Mouse (Mus musculus) layer of hippocampus, adult 9-11 months (tissue): ENCODE measurements around the gene Cadm1.
A peak's percentile ranks its signal among the peaks of the same experiment; 100 is the strongest.

Source experiments
- DNase-seq: peaks from one replicate; pipeline ENCODE4 v3.0.0; 2022

The Cadm1 gene

GRCm38 (mm10) chr9:47552960-47553575, 23.1 kb downstream of the Cadm1 start:
- DNase-seq: no peak

- DNase-seq: no peak
Measured at GRCm38 (mm10) chr9:47560726-47561125, 30.8 kb downstream of the Cadm1 start.

DNA sequence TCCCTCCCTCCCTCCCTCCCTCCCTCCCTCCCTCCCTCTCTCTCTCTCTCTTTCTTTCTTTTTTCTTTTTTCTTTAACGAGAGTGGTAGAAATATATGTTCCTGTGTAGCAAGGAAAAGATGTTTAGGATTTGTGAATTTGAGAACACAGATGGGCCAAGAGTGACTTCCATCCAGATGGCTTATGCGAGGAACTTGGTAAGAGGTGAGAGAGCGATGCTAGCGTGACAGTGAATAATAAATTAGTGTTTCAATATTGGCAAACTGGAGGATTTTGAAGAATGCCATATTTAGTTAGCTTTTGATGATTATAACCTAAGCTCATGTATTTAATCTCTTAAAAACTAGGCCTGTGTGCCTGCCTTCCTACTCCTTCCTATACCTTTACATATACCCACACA, 31.6 kb downstream of the Cadm1 start:
- DNase-seq: no peak

GRCm38 (mm10) chr9:47565088-47565487, 35.1 kb downstream of the Cadm1 start:
- DNase-seq: no peak

DNA sequence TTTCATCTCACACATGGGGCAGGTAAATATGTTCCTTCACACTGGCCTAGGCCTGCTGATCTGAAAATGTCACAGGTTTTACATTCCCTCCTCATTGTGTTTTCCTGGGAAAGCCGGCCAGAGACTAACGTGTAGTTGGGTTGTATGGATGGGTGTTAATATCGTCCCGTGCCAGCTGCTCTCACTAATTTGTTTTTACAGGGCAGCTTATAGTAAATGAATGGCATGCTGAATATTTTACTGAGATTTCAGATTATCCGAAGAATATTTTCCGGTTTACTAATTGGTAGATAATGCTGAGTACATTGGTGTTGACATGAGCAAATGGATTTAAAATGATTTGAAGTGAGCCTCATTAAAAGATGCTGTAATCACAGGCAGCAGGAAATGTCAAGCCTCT, 37.9 kb downstream of the Cadm1 start:
- DNase-seq: no peak

- DNase-seq: no peak
Measured at GRCm38 (mm10) chr9:47570184-47570583, 40.2 kb downstream of the Cadm1 start.

DNA sequence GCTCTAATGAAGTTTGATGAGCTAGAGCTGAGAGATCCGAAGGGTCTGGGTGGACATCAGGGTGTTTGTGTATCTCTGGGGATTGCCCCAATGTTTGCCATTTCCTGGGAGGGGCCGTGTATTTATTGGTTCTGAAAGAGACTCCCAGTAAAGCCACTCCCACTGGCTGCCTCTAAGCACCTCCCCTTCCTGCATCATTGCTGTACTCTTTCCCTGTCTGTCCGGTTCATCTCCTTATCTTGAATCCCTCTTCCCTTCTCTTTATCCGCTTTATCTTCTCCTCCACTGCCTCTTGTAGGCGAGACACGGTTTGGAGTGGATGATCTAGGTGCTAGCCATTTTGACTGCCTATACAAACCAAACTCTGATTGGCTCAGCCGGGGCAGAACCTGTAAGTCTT, 41.5 kb downstream of the Cadm1 start:
- DNase-seq: no peak

GRCm38 (mm10) chr9:47572132-47572531, 42.2 kb downstream of the Cadm1 start:
- no peak for DNase-seq

DNA sequence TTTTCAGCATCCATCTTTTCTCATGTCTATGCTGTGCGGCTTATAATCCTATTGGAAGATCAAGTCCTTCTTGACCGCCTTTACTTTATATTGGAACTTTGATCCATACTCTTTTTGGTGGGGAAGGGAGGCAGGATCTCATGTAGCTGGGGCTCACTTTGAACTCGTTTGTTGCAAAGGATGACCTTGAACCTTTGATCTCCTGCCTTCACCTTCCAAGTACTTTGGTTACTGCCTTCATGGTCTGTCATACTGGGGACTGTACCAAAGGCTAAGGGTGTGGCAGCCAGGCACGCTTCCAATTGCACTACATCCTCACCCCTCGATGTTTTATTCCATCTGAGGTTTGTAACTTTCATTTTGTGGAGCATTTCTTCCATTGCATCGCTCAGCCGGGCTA, 43.5 kb downstream of the Cadm1 start:
- DNase-seq: no peak

- no peak for DNase-seq
Measured at GRCm38 (mm10) chr9:47574710-47575414, 44.9 kb downstream of the Cadm1 start.

DNA sequence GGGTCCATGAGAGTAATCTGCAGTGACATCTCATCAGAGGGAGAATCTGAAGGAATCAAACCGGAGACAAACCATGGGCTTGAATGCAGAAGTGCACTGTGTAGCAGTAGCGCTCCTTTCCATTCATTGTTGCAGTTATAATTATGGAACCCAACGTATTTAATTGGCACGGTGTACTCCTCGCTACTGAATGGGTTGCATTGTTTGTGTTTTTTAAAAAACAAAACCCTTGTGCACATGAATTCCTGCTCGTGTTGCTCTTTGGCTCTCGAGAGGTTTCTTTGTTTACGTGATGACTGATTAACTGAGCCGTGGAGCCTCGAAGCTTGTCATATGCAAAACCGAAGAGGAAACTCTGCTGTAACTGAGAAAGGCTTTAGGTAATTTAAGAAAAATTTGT, 45.8 kb downstream of the Cadm1 start:
- DNase-seq: no peak

DNA sequence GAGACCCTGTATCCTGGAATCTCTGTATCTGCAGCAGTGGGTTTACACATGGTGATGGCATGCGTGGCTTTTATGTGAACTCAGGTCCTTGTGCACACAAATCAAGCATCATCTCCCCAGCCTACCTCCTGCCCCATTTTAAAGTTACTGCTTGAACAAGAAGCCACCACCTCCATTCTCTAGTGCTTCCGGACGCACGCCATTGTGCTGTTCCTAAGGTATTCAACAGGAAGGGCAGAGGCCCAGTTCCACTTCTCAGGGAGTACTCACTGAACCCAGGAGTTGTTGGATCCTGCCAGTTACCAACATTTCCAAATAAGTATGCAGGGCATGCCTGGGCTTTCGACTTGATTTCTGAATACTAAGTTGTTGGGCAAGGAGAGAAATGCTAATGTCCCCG, 49.5 kb downstream of the Cadm1 start:
- DNase-seq: no peak

DNA sequence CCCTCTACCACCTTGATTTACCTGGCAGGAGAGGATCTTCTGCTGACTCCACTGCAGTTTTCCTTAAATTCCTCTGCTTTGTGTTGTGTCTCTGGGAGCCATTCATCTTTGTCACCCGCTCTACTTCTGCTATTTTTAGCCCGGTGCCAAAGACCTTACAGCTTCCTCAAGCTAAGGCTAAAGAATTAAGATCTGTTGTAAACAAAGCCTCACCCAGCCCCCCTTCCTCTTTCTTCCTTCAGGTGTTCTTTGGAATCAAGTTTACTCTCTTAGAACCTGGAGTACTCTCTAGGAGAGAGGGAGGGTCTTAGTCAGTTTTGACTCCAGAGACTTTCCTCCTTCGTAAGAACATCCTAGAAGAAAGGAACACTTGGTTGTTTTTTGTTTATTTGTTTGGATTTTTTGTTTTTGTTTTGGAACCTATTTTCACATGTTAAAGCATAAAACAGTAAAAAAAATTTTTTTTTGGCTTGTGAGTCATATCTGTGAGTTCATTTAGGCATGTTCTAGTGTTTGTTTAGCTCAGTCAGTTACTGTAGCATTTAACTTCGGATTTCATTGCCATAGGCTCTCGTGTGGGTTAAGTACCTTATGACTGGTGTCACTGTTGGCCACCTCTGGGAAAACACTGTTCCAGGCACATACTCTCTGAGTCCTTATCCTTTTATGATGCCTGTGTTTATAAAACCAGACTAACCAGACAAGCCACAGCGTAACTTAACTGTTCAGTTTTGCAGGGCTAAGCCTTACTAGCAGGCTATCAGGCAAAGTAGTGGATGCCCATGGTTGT, 51.8 kb downstream of the Cadm1 start:
- no peak for DNase-seq

DNA sequence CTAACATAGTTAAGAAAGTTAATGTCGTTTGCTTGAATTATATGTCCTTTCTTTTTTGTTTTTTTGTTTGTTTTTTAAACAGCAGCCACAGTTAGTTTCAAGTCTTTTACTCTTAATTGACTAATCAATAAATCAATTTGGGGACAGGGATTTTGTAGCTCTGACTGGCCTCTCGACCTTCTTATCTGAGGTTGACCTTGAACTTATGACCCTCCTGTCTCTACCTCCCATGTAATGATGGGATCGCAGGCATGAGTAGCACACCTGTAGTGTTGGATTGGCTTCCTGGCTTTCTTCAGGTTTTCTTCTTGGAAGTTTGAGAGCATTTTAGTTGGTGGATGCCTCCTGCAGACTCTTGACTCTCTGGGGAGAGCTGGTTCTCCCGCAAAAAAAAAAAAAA, 53.3 kb downstream of the Cadm1 start:
- DNase-seq: no peak

GRCm38 (mm10) chr9:47586176-47586575, 56.2 kb downstream of the Cadm1 start:
- no peak for DNase-seq

DNA sequence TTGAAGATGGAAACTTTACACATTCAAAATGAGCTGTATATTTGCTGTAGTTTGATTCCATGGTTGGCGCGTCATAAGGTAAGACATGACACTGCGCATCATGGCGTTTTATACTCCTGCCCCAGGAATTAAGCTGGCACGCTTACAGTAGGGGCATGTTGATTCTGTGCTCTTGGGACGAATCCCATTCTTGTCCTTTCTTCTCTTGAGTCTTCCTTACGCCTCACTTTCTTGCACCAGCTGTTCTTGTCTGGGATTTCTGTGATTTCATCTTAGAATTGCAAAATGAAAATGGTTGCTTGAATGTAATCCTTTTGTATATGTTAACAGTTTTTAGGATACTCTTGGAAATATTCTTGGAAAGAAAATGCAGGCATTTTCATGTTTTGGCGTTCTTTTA, 56.9 kb downstream of the Cadm1 start:
- DNase-seq: no peak

DNA sequence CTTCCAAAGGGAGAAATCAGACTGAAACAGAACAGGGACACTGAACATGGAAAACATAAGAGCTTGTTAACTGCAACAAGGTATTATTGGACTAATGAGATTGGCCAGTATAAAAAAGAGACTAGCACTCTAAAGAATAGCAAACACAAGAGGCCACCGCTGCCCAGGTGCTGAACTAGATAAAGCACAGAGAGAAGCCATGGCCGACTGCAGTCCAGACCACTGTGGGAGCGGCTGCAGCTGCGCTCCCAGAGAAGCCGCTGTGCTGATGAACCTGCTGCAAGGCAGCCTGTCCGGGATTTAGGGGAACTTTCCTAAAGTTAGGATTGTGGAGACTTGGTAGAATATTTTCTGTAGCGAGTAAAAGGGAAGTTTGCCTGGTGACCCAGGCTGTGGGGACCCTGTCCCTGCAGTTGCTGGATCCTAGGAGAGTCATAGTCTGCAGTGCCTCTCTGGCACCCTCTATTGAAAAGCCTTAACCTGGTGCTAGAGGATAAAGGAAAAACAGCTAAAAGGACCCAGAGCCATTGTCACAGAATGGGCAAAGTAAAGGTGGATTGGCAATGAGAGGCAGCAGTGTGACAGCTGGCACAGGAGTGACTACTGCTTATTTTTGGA, 57.7 kb downstream of the Cadm1 start:
- DNase-seq: peak; percentile 29

DNA sequence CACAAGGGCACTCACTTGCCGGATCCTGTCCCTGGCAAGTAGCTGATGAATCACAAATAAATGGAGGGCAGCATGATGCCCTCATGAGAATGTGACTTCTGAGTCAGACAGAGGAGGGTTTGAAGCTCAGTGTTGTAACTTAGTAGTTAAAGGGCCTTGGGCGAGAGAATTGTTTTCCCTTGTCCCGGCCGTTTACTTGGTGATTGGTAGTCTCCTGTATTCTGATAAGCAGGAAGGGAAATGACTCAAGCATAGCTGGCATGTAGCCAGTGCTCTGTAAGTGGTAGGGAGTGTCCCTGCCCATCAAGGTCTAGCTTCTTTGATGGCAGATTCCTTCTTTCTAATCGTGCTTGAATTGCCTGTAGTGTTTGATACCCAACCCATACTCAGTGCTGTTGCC, 59.9 kb downstream of the Cadm1 start:
- DNase-seq: peak; percentile 32

DNA sequence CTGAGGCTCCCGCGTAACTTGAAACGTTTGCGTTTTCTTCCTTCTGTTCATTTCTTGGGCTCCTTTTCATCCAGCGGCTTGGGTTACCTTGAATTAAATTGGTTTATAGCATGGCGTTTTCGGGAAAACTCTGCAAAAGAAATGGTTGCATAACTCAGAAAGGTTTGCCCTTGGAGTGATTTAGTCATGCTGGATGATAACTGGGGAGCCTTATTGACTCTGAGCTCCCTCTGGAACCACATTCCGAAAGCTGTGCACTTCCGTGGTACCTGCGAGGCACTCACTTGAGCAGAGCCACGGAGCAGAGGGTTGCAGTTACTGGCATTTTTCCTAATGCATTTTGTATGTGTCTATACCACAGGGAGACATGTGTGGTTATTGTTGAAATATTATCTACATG, 71.6 kb downstream of the Cadm1 start:
- no peak for DNase-seq

- DNase-seq: no peak
Measured at GRCm38 (mm10) chr9:47603971-47604370, 74.0 kb downstream of the Cadm1 start.

- DNase-seq: peak; percentile 61
Measured at GRCm38 (mm10) chr9:47605628-47606027, 75.7 kb downstream of the Cadm1 start.

DNA sequence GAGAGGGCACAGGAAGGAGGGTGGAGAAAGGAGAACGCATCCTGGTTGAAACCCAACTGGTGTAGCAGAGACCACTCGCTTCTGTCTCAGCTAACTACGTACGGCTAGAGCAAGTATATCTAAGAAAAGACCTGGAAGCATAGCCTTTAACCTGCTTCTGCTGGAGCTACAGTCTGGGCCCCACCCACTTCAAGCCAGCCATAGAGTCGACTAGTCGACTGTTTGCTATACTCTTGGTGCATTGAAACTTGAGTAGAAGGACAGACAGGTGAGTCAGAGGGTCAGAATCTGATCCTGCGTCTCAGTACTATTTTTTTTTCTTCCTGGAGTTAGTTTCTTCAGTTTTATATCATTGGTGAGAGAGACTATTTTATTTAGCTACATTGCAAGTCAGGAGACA, 78.5 kb downstream of the Cadm1 start:
- DNase-seq: no peak

DNA sequence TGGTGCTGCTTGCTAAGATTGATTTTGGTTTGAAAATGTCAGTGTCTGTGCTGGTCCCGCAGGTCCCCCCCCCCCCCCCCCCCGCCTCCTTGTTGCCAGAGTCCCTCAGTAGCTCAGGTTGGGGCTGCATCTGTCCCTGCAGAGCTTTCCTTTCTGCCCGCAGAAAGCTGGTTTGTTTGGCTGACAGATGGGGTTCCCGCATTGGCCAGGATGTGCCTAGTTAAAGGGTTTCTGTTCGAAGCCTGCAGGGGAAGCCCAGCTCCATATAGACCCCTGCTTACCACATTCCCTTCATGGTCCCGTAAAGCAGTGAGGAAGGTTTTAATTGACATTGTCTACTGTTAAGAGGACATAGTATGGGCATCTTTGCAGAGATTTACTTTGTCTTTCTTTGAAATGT, 78.9 kb downstream of the Cadm1 start:
- no peak for DNase-seq

DNA sequence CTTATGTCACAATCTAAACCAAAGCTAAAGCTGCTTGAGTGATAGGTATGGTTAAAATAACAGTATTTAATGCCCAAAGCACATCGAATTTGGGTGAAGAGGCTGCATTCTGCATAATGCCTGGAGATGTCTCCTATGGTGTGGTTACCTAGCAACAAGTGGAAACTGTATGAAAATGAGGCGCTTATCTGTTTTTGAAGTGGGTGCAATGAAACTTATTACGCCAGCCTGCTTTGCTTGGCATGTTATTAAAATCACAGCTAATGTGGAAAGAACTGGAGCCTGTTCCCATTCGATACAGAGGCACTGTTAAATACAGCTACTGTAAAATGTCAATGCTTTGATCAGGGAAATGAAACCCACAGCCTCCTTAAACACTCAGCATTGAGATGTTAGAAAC, 79.5 kb downstream of the Cadm1 start:
- DNase-seq: peak; percentile 36
